Mouse (Mus musculus) lung, postnatal 14 days (tissue): ENCODE data around the gene Large2.

Source experiments
- DNase-seq: peaks from one replicate; pipeline ENCODE4 v3.0.0; 2021

Large2 gene

DNA sequence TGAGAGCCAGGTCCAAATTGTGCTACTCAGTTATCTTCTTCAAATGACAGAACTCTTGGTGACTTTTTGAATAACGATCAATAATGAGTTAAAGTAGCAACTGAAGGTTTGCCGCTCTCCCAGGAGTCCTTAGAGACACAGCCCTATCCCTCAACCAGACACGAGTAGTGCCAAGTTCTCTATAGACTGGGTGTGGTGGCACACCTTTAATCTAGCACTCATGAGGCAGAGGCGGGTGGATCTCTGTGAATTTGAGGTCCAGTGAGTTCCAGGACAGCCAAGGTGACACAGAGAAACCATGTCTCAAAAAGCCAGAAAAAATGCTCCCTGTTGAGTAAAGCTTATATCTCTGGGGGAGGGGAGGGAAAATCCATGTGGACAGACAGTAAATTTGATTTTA lies 47.1 kb downstream of the Large2 start:
- no peak for DNase-seq

DNA sequence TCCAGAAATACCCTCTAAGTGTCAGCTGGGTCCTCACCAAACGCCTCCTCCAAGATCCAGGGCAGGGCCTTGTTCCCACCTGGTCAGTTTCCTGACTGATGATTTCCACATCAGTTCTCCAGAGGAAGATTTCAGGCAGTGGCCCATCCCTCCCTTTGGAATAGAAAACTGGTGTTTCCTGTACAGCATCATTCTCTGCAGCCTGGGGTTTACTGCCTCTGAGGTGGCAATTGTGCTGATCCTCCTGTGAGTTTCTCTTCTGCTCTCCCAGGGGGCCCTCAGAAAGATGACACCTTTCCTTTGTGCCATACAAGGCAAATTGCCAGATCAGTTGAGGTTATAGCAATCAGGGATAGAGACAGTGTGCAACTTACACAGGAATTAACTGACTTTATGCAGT lies 48.4 kb downstream of the Large2 start:
- no peak for DNase-seq

DNA sequence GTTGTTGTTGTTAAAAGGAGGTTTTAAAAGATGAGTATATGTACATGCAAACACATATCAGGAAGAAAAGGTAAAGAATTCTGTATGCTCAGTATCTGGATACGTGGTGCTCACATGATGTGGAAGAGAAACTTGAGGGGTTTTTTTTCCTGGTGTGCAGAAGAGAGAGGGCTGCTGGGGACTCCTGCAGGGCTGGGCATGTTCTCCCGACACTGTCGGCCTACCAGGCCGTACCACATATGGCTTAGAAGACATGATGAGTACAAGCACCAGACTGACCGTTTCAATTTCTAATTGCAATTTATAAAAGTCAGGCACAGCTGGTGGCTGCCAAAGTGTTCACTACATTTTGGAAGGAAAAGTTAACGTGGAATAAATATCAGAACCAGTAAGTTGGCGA lies 49.0 kb downstream of the Large2 start:
- DNase-seq = no peak

DNA sequence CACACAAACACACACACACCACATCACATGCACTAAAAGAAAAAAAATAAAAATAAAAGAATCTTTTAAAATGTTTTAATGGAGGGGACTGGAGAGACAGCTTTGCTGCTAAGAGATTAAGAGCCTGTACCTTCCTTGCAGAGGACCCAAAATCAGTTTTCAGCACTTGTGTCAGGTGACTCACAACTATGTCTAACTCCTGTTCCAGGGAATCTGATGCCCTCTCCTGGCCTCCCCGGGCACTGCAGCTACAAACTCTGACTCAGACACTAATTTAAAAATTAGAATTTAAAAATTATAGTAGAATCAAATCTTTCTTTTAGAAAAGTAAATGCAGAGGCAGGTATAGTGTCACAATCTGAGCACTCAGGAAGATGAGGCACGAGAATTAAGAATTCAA lies 52.0 kb downstream of the Large2 start:
- DNase-seq = peak; percentile 52

DNA sequence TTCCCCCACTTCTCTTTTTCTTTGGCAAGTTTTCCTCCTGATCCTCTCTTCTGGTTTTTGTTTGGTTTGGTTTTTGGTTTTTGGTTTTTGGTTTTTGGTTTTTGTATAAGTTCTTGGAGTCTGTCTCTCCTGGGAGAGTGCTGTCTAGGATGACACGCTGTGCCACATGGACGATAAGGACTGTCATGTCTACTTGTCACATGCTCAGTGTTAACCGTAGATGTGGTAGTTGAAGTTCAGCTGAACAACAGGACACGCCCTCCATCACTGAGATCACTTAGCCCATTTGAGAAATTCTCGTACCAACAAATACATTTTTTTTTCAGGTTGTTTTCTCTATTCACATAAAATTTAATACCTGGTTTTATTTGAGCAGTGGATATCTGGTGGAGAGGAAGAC lies 57.4 kb downstream of the Large2 start:
- DNase-seq = no peak

DNA sequence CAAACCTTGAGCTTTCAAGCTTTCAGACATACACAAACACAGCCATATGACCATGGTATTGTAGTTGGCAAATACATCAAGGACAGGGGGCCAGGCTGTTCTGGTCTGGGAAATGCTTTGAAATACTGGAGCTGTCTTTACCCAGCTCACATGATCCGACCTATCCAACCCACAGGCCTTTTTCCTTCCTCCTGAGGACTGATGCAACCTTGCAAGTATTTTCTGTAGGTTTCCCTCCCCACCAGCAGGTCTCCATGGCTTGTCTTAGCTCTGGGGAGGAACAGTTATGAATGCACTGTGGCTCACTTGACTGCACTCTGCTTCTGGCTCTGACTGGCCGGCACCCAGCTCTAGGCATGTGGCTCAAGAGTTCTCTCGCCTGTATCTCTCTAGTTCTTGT lies 58.0 kb downstream of the Large2 start:
- no peak for DNase-seq
